Comparison of ENCODE assay signal across 13 mouse cellular contexts in genomic region chr3:121643236-121643635, GRCm38 (mm10). TPM values are rescaled to one million over a fixed set of nuclear protein-coding genes. Genes with fewer than 3 reads are reported as not detected.
DNase-seq lines count a peak whose midpoint lies in the region; ATAC-seq and TF ChIP-seq lines count a peak whose summit lies in the region.
"Had no signal": no experiment of that assay in that cellular context is flagged by ENCODE, and none has a peak within 500 bp of the region (broad histone marks: within the 10 kb centered on the region; RNA-seq: fewer than 3 reads in every experiment).

No protein-coding gene starts in this region.

- no peaks in the 10 kb centered on the region for H3K9me3 ChIP-seq in intestine, postnatal 0 days (ENCODE audit: control insufficient read depth)
- H3K9me3 ChIP-seq: limb, embryonic 12.5 days had no signal

- H3K4me3 ChIP-seq in intestine, postnatal 0 days (ENCODE audit: low read depth, low read length): no peak overlapping the region
- H3K4me3 ChIP-seq: limb, embryonic 12.5 days; myocyte had no signal

- H3K9ac ChIP-seq in intestine, postnatal 0 days (ENCODE audit: low read depth, low read length): no peak overlapping the region
- H3K9ac ChIP-seq: limb, embryonic 12.5 days had no signal

- H3K4me1 ChIP-seq in intestine, postnatal 0 days (replicated peaks; ENCODE audit: control insufficient read depth, insufficient read depth, low read length): peaks cover 5% of the 10 kb centered on the region; the same call in 1 of the 2 replicates

- TF ChIP-seq CTCF in intestine, postnatal 0 days (IDR thresholded peaks at IDR 0.05; ENCODE audit: low read depth): no peak

- no peaks in the 10 kb centered on the region for H3K27me3 ChIP-seq in intestine, postnatal 0 days (replicated peaks; ENCODE audit: control insufficient read depth, insufficient read depth, low read length)
- H3K27me3 ChIP-seq: limb, embryonic 12.5 days had no signal

- no peak for ATAC-seq in intestine, postnatal 0 days
- no peak for ATAC-seq in activated CD4-positive, CD25-positive, alpha-beta regulatory T cell, adult 4 months

- intact Hi-C loops in heart, postnatal 14 days (cut with DNase I): no loop called here

- WGBS in intestine, postnatal 0 days: 54% methylated on average over 8 of the region's 8 CpGs

- no peaks in the 10 kb centered on the region for H3K36me3 ChIP-seq in intestine, postnatal 0 days (ENCODE audit: control insufficient read depth, insufficient read depth)
- H3K36me3 ChIP-seq: limb, embryonic 12.5 days had no signal

- no peak overlapping the region for H3K27ac ChIP-seq in intestine, postnatal 0 days (ENCODE audit: low read depth, low read length)
- H3K27ac ChIP-seq: limb, embryonic 12.5 days had no signal

- H3K4me2 ChIP-seq in intestine, postnatal 0 days (replicated peaks; ENCODE audit: low read depth): no peak overlapping the region
- H3K4me2 ChIP-seq: limb, embryonic 12.5 days had no signal

- DNase-seq in cerebellum, adult 11-12 months: peak; percentile 36
- DNase-seq in cerebellum, postnatal 4 days (ENCODE audit: low spot score in 2 of 2): no peak
- DNase-seq in 3T3-L1 (ENCODE audit: low read depth, low spot score): peak; percentile 11
- peak; percentile 32 to 53 for DNase-seq in cerebellum, postnatal 14 days
- peak; percentile 59 to 67 for DNase-seq in heart, postnatal 14 days
- no peak for DNase-seq in spleen, postnatal 14 days (ENCODE audit: low spot score in 2 of 2)
- DNase-seq: thymus, postnatal 14 days had no signal

RNA-seq across cellular contexts. Expression of gene 4930432M17Rik, which starts 27.3 kb away (rescaled TPM):
- total RNA-seq in heart, postnatal 14 days (2021): not detected
- polyA plus RNA-seq in intestine, postnatal 0 days (2015; fragmentation: Nextera tagmentation; extraction: Ambion mirVana): not detected in 2 replicates
- polyA plus RNA-seq in activated CD4-positive, CD25-positive, alpha-beta regulatory T cell, adult 4 months (2017; shearing (Covaris generic)): not detected
- total RNA-seq: granulocyte monocyte progenitor cell, adult 5-6 weeks had no signal
- polyA plus RNA-seq: C2C12; limb, embryonic 12.5 days; myocyte had no signal

Comparison
In these comparisons a context has a peak if more than half of its experiments do, and no peak if none do; other contexts are left out.
1. DNase-seq: peak in cerebellum, adult 11-12 months (single experiment), 3T3-L1 (single experiment), cerebellum, postnatal 14 days (2 of 2) and heart, postnatal 14 days (2 of 2); none in cerebellum, postnatal 4 days (0 of 2) and spleen, postnatal 14 days (0 of 2).